Mouse (Mus musculus): ENCODE data around the gene Gcnt3. TPM values are rescaled to one million over a fixed set of nuclear protein-coding genes. Genes with fewer than 3 reads are reported as not detected.

The Gcnt3 gene
- total RNA-seq, 2 experiments from 2014 or later: not detected

DNA sequence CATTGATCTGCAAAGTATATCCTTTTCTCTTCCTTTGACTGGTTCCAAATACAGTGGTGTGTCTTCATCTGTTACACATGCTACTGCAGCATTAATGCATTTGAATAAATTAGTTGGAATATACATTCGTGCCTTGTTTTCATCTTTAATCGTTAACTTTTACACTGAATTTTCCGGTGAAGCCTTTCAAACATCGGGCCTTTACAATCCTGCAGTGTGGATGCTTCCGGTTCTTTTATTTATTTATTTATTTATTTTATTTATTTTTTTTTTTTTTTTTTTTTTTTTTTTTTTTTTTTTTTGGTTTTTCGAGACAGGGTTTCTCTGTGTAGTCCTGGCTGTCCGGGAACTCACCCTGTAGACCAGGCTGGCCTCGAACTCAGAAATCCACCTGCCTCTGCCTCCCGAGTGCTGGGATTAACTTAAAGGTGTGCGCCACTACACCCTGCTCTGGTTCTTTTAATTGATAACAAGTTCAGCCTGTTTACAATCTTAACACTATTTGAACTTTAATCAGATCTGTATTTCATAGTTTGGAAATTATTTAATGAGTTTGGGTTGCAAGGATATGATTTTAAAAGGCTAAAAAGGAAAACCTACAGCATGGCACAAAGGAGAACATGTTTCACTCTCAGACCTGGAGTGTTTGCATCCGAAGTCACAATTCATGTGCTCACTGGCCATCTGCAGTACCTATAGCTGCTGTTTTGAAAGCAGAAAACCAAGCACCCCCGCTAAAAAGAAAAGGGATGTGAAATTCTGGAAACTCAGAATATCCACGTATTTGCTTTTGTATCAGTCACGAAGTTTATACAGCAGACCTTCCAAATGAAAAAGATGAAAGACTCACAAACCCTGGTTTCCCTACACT is 26.1 kb downstream of the Gcnt3 start:
- DNase-seq (ENCODE audit: extremely low spot score in 1 of 2, low spot score in 2 of 2): no peak
- intact Hi-C loops (cut with DNase I): no loop called here

DNA sequence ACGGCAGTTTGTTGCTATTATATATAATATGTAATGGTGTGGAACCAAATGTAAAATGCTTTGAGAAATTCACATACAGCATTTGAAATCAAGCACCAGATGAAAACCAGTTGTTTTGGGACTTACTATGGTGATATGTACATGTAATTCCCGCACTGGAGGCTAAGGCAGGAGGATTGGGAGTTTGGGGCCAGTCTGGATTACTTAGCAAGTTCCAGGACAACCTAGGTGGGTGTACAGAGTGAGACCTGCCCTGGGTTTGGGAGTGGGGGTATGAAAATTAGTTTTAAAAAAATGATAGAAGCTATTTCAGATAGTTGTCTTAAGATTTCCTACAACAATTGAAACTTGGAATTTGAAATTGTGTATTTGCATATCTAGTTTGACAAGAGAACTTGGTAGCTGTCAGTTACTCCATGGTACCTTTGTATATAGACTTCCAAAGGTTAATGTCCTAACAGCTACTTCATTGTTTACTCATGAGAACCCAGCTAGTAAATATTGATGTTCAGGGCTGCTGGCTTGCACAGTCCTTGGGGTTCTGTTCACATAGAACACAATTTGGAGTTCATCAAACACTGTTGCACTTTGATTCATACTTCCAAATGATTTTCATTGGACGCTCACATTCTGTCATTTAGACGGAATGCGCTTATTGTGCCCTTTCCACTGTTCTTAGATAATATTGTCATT is 27.0 kb downstream of the Gcnt3 start:
- DNase-seq (ENCODE audit: extremely low spot score in 1 of 2, low spot score in 2 of 2): no peak
- intact Hi-C loops (cut with DNase I): no loop called here

DNA sequence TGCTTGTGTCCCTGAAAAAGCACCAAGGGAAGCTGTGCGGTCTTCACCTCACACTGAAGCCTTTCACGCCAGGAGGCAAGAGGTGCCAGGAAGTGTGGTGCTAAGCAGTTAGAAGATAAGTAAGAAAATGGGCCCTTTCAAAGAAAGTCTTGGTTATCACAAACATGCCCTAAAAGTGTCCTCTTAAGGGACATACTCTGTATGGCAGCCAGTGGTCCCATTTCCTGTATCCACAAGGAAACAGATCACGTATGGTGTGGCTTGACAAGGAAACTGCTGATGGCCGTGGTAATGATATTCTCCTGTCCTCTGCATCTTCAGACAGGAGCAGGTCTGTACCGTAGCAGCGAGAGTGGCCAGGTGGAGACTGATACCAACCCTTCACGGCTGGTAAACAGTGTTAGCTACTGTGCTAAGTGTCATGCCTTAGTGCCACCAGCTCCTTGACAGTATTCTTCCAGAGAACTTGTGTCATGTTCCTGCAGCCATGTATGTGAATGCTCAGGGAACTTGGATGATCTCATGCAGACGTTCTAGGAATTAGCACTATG is 28.1 kb downstream of the Gcnt3 start:
- no peak for DNase-seq (ENCODE audit: extremely low spot score in 1 of 2, low spot score in 2 of 2)
- intact Hi-C loops (cut with DNase I): no loop called here

DNA sequence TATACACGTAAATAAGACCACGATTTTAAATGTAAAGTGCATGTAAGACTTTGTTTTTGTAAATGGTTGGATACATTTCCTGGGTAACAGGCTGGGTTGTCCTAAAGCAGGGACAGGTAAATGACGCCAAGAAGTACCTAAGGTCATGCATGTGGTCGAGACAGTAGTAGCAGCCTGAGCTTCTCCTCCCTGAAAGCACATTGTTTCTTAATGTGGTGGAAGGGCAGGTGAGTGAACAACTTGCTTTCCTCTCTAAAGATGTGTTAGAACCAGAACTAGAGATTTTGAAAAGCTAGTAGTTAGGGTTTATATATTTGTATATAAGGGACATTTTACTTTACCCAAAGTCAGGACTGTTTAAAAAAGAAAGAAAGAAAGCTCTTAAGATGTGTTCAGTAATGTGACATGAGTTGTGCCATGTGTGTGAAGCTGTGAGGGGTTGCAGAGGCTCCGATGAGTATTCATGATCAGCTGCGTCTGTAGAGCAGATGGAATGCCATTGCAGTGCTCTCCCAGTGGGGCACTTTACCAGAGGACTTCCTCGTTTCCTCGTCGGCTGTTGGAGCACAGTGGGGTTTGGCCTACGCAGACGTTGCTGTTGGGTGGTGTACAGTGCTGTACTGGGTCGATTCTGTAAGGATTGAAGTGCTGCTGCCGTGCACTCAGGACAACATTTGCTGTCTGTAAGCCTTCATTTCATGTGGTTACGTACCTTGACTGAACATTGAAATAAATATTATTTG is 30.2 kb downstream of the Gcnt3 start:
- intact Hi-C loops (cut with DNase I): no loop called here
- no peak for DNase-seq (ENCODE audit: extremely low spot score in 1 of 2, low spot score in 2 of 2)

DNA sequence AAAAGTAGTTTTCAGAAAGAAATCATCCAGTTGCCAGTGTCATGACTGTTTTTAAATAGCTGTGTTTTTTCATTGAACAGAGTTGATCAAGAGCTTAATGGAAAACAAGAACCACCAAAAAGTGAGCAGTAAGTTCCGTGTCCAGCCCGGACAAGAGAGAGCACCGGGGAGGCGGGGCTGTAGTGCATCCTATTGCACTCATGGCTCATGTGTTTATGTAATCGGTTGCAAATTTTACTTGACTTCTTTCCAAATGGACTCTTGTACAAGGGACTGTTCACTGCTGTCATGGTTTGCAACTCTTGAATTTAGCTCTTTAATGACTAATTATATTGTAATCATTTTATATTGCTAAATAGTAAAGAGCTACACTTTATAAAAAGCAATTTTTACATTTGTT is 30.9 kb downstream of the Gcnt3 start:
- intact Hi-C loops (cut with DNase I): no loop called here
- no peak for DNase-seq (ENCODE audit: extremely low spot score in 1 of 2, low spot score in 2 of 2)

DNA sequence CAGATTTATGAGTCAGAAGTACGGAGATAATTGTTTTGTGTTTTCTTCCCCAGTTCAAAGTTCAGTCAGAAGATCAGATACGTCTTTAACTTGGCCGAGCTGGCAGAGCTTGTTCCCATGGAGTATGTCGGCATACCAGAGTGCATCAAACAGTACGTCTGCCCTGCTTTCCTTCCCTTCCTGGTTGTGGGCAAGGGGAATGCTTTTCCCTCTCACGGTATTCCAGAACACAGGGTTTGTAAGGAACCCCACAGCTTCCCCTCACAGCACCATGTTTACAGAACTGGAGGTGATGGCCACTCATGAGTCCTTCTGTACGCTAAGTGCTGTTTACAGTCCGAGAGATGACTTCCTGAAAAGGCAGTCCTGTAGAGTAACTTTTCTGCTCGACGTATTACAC is 34.4 kb downstream of the Gcnt3 start:
- intact Hi-C loops (cut with DNase I): no loop called here

DNA sequence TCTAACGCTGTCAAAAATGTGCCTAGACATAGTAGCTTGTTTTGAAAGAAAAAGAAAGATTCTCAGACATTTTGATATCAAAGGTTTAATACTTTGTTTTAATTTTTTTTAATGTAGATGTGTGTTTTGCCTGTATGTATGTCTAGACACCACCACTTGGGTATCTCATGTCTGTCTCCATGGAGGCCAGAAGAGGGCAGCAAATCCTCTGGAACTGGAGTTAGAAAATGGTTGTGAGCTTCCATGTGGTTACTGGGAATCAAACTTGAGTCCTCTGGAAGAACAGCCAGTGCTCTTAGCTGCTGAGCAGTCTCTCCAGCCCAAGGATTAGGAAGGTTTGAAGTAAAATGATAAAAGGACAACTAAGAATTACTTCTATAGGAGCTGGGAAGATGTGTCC is 38.6 kb downstream of the Gcnt3 start:
- DNase-seq (ENCODE audit: extremely low spot score in 1 of 2, low spot score in 2 of 2): no peak
- intact Hi-C loops (cut with DNase I): no loop called here

More for the DNA sequence above, 34.4 kb downstream of the Gcnt3 start:
- no peak for DNase-seq (ENCODE audit: extremely low spot score in 1 of 2, low spot score in 2 of 2)

DNA sequence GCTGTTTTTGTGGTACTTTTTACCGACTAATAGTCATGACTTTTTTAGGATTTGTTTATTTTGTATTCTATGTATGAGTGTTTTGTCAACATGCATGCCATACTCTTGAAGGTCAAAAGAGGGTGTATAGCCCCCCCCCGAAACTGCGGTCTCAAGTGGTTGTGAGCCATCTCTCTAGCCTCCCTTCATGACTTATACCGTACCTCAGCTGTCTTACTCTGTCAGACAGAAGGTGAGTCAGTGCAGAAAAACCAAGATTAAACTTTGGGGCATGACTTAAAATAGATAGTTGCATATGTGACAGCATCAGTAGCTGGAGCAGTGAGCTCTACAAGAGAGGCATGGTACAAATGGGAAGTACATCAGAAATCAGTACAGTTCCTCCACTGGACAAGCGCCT is 43.3 kb downstream of the Gcnt3 start:
- no peak for DNase-seq (ENCODE audit: extremely low spot score in 1 of 2, low spot score in 2 of 2)
- intact Hi-C loops (cut with DNase I): no loop called here

DNA sequence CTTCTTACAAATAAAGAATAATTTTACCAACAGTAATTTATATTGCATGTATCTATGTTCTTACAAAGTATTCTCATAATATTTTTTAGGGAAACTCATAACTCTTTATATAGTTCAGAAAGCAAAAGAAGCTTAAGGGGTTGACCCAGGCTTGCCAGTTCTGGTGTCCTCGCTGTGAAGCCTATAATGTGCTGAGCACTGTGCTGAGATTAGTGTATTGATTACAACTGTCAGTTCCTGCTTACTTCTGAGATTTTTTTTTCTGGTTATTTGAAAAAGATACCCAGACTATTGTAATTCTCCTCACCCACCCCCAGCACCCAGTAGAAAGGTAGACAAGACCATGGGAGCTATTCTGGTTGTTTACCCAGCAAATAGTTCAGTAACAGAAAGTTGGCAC is 44.4 kb downstream of the Gcnt3 start:
- intact Hi-C loops (cut with DNase I): no loop called here
- DNase-seq (ENCODE audit: extremely low spot score in 1 of 2, low spot score in 2 of 2): no peak

DNA sequence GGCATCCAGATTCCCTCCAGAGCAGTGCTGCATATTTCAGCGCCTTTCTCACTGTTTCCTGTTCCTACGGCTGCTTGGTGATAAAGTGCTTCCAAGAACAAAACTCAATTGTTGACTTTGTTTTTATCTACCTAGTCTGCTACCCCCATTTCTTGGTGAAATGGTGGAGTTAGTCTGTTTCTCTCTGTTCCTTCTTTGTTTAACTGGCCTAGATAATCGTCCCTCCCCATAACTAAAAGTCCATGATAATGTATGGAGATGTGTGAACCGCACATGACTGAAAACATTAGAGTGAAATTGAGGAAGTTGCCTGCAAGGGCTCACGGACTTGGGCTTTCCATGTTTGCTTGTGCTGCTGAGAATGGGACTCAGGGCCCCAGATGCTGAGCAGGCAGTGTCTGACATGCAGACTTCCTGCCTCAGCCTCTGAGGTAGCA is 45.0 kb downstream of the Gcnt3 start:
- intact Hi-C loops (cut with DNase I): no loop called here
- no peak for DNase-seq (ENCODE audit: extremely low spot score in 1 of 2, low spot score in 2 of 2)

DNA sequence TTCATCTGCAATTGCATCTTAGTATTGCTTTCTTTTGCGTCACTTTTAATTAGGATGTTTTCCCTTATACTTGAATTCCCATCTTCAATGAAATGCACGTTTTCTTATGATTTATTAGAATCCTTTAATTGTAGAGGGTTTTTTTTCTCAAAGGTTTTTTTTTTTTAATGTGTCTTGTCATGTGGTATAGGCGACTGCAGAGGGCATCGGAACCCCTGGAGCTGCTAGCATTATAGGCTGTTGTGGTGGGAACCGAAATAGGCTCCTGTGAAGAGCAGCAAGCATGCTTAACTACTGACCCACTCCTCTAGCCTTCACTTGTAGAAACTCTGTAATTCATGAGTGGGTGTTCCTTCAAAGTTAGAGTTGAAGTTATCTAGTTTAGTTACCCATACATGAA is 47.5 kb downstream of the Gcnt3 start:
- intact Hi-C loops (cut with DNase I): no loop called here
- DNase-seq (ENCODE audit: extremely low spot score in 1 of 2, low spot score in 2 of 2): no peak

DNA sequence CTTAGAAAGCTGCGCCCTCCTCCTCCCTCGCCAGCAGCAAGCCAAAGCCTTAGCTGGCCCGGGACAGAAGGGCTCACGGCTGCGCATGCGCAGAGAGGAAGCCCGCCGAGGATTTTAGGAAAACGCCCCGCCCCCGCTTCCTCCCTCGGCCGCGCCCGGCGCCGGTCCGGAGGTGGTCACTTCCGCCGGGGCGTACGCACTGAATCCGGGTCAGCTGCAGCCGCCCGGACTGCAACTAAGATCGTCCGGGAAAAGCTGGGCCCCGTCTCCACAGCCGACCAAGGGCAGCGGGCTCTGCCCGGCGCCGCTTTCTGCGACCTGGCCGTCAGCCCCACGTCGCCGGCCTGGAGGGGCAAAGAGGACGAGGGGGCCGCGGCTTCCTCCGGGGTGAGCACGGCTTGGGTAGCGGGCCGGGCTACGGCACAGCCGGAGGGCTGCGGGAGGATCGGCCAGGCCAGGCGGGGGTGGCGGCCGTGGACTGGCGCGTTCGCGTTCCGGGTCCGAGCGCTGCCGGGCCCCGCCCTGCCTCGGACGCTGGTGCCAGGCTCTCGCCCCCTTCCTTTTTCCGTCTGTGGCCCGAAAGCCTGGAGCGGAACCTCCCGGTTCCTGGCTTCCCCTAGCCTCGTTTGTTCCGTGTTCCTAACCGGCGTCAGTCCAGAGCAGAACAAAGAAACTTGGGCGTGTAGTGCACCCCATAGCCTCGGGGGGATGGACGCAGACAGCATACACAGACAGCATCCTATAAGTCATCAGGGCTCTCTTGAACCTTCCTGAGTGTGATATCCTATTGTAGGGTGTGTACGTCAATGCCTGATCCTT is 48.4 kb downstream of the Gcnt3 start, which contains the start of gene Bnip2:
Gene Bnip2, plus strand, starts transcription at position 164 of the 819 bp plus-strand sequence.
- peak; percentile 88 to 97 for DNase-seq (ENCODE audit: extremely low spot score in 1 of 2, low spot score in 2 of 2)
- intact Hi-C loops (cut with DNase I): loop anchor here (10.0 kb wide), 2 partner anchors 215 to 365 kb away; no protein-coding TSS in a partner anchor

DNA sequence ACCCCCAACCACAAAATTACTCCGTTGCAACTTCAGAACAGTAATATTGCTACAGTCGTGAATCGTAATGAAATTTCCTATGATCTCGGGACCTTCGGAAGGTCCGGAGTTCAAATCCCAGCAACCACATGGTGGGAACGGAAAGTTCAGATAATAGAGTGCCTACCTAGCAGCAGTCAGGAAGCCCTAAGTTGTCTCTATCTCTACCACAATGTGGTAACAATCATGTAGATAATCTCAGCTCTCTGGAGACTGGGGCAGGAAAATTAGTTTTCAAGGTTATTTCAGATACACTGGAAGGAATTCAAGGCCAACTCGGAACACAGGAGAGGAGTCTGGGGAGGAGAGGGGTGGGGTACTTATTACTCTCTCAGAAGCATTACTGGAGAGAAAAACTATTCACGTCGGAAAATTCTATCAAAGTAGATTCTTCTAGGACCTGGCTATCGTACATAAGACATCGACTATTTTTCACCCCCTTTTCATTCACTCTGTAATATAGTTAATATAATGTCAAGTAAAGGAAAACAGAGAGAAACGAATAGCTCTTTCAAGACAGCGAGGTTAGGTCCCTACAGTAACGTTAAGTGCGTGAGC is 49.1 kb downstream of the Gcnt3 start:
- DNase-seq (ENCODE audit: extremely low spot score in 1 of 2, low spot score in 2 of 2): no peak
- intact Hi-C loops (cut with DNase I): loop anchor here (10.0 kb wide), 2 partner anchors 214 to 364 kb away; no protein-coding TSS in a partner anchor

DNA sequence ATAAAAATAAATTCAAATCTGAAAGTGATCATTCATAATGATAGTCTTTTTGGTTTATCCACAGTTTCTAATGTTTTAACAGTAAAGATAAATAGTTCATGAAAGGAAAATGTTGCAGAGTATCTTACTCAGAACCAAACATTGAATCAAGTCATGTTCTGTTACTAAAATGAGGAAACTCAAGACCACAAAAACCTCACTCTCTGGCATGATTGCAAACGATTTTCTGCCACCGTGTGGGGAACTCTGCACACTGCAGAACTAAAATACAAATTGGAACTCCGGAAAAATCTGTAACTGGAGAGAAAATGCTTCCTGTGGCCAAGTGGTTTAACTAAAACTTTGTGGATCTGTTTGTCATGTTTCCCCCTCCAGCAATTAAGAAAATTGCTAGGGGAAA is 50.3 kb downstream of the Gcnt3 start:
- intact Hi-C loops (cut with DNase I): loop anchor here (2.0 to 10.0 kb wide), 3 partner anchors 213 to 483 kb away; no protein-coding TSS in a partner anchor
- DNase-seq (ENCODE audit: extremely low spot score in 1 of 2, low spot score in 2 of 2): peak; percentile 52 to 73

DNA sequence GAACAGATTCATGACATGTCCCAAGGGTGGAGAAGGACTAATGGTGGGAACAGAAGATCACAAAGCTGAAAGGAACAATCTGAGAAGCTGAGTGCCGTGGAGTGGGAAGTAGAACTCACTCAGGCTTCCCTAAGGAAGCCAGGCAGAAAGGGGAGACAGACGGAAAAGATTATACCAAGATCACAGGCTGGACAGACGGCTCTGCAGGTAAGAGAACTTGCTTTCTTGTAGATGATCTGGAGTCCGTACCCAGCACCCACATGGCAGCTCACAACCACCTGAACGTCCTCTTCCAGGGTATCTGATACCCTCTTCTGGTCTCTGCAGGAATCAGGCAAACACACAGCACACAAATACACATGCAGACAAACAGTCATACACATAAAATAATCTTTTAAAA is 51.3 kb downstream of the Gcnt3 start:
- no peak for DNase-seq (ENCODE audit: extremely low spot score in 1 of 2, low spot score in 2 of 2)
- intact Hi-C loops (cut with DNase I): loop anchor here (2.0 to 10.0 kb wide), 3 partner anchors 212 to 482 kb away; no protein-coding TSS in a partner anchor

DNA sequence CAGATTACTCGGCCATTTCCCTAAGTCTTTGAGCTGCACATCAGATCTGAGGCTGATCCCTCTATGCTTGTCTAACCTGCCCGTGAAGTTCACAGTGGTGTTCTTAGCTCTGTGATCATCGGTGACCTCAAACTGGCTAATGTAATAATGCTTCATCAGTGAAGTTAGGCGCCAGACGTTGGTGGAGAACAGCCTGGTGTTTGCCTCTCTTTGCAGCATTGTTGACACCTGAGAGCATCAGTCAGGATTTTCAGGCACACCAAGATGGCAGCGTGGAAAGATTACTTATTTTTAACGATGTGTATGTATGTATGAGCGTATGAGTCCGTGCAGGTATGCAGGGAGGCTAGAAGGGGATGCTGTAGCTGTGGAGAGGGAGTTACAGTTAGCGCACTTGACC is 51.8 kb downstream of the Gcnt3 start:
- intact Hi-C loops (cut with DNase I): loop anchor here (2.0 to 10.0 kb wide), 3 partner anchors 211 to 481 kb away; no protein-coding TSS in a partner anchor
- DNase-seq (ENCODE audit: extremely low spot score in 1 of 2, low spot score in 2 of 2): no peak

DNA sequence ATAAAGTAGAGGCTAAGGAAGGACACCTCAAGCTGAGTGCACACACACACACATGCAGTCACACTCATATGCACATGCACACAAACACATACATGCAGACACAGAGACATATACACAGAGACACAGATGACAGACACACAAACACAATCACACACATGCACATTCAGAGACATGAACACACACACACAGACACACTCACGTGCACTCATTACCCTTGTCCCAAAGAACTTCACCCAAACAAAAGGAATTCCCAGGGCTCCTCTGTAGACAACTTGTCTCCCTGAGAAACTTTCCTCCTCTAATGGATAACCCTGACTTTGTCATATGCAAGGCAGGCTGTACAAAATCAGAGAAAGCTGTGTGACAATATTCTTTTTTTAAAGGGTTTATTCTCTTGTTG is 52.4 kb downstream of the Gcnt3 start:
- intact Hi-C loops (cut with DNase I): loop anchor here (10.0 kb wide), 2 partner anchors 211 to 361 kb away; no protein-coding TSS in a partner anchor
- no peak for DNase-seq (ENCODE audit: extremely low spot score in 1 of 2, low spot score in 2 of 2)

Data from left cerebral cortex, postnatal 10 days (tissue).